Mouse (Mus musculus): ENCODE results near the gene Gm8267.
"Not testable (repeated sequence)": the region's sequence is repeated elsewhere in the genome, so short reads cannot be mapped to it uniquely, and the experiment has no call there.

The Gm8267 gene

DNA sequence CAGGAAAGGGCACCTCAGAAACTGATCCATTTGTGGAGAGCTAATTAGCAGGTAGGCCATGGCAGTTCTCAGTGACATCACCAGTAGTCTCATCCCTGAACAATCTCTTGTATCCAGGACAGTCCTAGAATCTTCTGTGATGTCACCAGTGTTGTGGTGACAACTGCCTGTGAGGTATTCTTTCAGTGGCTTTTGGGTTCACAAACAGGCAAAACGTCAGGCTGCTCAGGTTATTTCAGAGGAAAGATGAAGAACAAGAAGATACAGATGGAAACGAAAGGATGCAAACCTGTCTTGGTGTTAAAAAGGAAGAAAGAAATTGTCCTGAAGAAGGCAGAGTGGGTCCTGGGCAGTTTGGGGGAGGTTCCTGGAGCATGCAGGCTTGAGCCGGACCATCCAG is at the start of gene Gm8267:
Gm8267 (minus strand) TSS at position 101 of the 400 bp plus-strand sequence.
- no peak for DNase-seq (ENCODE audit: extremely low read depth, insufficient read length, low spot score)

DNA sequence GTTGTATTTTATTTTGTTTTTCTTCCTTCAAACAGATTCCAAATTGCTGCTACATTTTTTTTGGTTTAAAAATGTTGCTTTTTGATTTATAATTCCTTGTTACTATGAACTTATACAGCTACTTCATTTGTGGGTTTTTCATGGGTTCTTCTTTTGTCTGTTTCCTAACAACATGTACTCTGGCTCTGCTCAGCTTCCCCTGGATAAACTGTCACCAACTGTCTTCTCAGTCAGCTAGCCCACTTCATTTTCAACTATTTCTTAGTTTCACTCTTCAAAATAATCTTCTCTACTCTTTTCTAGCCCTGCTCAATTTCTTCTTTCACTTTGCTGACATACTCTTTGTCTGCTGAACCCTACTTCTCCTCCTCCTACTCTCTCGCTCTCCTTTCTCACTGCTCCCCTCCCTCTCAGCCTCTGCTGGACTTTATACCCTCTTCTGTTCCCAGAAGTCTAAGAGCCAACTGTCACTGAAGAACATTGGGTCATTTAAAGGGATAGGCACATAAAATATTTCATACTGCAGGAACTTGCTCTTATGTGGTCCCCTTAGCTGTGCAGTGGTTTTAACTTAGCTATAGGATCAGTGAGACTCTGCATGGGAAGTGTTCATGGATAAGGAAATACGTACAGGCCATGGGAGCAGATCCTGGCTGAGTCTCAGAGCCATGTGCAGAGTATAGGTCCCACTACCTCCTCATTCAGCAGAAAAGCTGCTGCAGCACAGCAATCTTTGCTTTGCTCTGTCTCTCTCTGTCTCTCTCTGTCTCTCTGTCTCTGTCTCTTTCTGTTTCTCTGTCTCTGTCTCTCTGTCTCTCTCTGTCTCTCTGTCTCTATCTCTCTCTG is 39.6 kb upstream of the Gm8267 start:
- DNase-seq (ENCODE audit: extremely low read depth, insufficient read length, low spot score): not testable (repeated sequence)

DNA sequence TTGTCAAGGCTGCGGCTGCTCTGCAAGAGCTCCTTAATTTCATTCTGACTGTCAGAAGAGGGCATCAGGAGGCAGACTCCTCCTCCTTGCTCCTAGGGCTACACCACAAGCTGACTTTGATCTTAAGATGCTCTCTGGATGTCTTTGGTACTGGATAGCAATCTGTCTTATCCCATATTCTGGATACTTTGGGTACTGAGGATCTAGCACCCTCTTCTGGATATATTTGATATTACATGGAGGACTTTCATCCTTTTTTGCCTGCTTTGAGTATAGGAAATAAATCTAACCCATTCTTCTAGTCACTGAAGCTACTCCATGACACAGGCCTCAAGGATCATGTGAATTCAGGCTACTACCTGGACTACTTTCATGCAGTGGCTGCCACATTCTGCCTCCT is 7.4 kb downstream of the Gm8267 start:
- not testable (repeated sequence) for DNase-seq (ENCODE audit: extremely low read depth, insufficient read length, low spot score)

DNA sequence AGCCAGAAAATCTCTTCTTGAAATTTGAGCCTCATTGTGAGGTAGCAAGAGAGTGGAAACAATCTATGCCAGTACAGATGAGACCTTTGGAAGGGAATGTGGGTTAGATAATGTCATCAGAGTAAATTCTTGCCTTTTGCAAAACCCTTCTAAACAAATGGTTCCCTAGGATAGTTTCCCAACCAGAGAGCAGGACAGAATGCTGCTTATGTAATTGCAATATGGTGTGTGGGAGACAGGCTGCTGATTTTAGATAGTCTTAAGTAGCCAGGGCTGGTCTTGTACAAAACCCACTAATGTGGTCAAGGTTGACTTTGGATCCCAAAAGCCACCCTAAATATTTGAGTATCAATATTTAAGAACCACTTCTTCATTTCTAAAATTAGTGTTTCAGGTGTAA is 19.4 kb downstream of the Gm8267 start:
- not testable (repeated sequence) for DNase-seq (ENCODE audit: extremely low read depth, insufficient read length, low spot score)

DNA sequence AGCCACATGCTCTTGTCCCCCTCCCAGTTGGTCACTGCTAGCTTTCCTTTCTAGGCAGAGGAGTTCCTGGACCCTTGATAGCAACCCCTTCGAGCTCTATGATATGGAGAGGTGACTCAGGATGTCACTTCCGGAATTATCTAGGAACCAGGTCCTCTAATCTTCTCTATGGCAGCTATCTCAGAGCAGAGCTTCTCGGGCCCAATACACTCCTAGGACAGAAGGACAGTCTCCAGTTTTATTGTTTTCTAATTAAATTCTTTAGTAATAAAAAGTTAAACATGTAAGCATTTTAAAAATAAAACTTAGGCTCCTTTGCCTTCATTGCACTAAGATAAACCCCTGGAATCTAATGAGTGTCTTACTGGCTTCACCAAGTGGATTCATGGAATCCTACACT is 43.8 kb downstream of the Gm8267 start, which contains the start of gene Gm8257:
Gm8257 (minus strand) TSS at position 101 of the 400 bp plus-strand sequence.
- not testable (repeated sequence) for DNase-seq (ENCODE audit: extremely low read depth, insufficient read length, low spot score)

All from 3134 (cell line).